Mouse (Mus musculus) cerebellum, postnatal 4 days (tissue): ENCODE data around the gene Ptbp1.

Experiments used
- DNase-seq, 2 experiments: peaks; one replicate each; pipeline ENCODE4 v3.0.0; 2022; ENCODE audit warnings: low spot score in 2 of 2, mixed read lengths in 1 of 2

Ptbp1 gene

GRCm38 (mm10) chr10:79832786-79833181 lies 21.4 kb upstream of the Ptbp1 start:
- DNase-seq = no peak

GRCm38 (mm10) chr10:79834769-79835398 lies 19.3 kb upstream of the Ptbp1 start:
- peak; percentile 62 to 77 for DNase-seq

- no peak for DNase-seq
Measured at GRCm38 (mm10) chr10:79836918-79837317, 17.3 kb upstream of the Ptbp1 start.

GRCm38 (mm10) chr10:79838151-79838550 lies 16.1 kb upstream of the Ptbp1 start:
- DNase-seq = no peak

- no peak for DNase-seq
Measured at GRCm38 (mm10) chr10:79840091-79840490, 14.1 kb upstream of the Ptbp1 start.

DNA sequence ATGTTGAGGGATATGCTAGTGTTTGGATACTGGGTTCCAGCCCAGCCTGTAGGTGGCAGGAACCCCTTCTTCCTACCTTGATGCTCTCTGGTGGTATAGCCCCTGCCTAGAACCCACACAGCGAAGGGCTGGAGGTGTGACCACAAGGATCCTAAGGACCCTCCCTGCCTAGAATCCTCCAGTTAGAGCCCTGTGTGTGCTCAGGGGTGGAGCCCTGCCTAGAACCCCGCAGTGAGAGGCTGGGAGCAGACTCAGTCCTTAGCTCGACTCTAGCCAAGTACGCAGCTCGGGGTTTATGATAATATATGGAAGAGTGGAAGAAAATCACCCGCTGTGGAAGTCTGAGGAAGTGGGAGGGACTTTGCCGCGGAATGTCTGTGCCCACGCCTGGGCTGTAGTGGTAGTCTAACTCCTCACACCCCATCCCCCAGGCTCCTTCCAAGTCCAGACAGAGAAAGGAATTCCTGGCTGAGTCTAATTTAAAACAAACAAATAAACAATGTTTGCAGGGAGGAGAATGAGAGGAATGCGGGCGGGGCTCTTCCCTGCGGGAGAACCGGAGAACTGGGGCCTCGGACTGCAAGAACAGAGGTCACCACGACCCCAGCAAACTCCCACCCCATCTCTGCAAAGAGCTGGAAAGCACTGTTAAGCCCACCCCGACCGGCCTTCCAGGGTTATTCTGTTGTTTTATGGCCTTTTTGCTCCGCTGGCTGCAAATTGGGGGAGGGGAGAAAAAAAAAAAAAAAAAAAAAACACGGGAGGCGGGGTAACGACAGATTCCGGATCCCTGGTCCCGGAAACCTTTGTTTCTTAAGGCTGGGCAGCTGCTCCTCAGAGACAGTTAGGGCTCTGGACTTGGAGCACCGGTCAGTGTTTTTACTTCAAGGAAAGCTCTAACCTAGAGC lies 13.3 kb upstream of the Ptbp1 start:
- DNase-seq = no peak

DNA sequence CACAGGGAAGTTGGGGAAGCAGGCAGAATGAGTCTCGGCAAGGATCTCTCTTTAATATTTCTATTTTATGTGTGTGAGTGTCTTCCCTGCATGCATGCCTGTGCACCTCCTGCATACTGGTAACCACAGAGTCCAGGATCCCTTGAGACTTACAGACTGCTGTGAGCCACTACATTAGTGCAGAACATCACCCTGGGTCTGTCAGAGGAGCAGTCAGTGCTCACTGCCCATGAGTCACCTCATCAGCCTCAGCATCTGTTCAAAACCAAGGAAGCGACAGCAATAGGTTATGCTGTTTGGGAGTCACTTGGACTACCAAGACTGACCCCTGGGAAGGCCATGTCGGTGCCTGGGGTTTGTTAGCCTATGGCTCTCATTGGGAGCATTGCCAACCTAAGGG lies 11.9 kb upstream of the Ptbp1 start:
- no peak for DNase-seq

- no peak for DNase-seq
Measured at GRCm38 (mm10) chr10:79843476-79843875, 10.8 kb upstream of the Ptbp1 start.

GRCm38 (mm10) chr10:79846553-79846952 lies 7.7 kb upstream of the Ptbp1 start:
- DNase-seq = no peak

GRCm38 (mm10) chr10:79849941-79850628 lies 4.1 kb upstream of the Ptbp1 start:
- DNase-seq = no peak

- no peak for DNase-seq
Measured at GRCm38 (mm10) chr10:79851653-79852052, 2.6 kb upstream of the Ptbp1 start.

- DNase-seq = no peak
Measured at GRCm38 (mm10) chr10:79852107-79852789, 2.0 kb upstream of the Ptbp1 start.

GRCm38 (mm10) chr10:79852827-79853226 lies 1.4 kb upstream of the Ptbp1 start:
- no peak for DNase-seq

DNA sequence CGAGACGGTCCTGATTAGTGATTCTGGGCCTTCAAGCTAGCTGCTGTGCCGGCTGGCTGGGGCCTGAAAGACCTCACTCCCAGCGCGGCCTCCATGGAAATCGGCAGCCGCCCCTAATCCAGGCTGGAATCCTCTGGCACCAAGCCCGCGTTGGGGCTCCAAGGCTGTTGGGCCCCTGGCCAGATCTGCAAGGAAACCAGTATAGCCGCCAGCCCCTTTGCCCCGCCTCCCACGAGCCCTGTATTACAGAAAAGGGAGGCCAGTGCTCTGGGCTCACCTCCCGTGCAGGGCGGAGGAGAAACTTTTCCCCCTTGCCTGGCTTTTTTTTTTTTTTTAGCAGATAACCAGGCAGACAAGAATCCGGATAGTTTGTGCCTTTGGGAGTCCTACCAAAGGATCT lies 835 bp upstream of the Ptbp1 start:
- DNase-seq = peak; percentile 95 to 98

DNA sequence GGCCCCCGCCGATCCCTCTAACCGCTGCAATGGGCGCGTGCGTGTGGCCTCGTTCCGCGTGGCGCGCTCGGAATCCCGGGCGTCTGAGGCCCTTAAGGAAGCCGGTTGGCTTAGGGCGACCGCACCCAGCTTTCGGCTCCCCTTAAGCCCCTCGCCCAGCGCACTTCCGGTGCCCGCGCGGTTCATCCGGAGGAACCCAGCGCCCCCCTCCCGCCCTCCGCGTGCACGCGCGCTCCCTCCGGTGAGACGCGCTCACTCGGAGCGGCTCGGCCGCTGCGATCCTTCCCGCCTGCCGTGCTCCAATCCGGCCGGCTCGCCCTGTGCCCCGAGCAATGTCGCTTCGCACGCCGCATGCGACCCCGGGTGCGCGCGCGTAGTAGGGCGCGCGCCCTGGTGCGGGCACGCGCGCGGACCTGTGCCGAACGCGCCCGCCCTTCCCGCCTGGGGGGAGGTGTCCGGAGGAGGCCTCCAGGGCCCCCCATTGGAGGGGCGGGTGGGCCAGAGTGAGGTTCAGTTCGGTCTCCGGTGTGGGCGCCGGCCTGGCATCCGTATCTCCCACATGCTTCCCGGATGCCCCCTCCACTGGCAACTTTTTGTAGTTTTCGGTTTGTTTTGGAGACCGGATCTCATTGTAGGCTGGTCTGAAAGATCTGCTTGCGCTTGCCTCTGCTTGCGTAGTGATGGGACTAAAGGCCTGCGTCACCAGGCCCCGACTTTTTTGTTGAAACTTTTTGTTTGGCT lies 744 bp downstream of the Ptbp1 start:
- peak in 1 of 2 experiments; percentile 75 for DNase-seq

DNA sequence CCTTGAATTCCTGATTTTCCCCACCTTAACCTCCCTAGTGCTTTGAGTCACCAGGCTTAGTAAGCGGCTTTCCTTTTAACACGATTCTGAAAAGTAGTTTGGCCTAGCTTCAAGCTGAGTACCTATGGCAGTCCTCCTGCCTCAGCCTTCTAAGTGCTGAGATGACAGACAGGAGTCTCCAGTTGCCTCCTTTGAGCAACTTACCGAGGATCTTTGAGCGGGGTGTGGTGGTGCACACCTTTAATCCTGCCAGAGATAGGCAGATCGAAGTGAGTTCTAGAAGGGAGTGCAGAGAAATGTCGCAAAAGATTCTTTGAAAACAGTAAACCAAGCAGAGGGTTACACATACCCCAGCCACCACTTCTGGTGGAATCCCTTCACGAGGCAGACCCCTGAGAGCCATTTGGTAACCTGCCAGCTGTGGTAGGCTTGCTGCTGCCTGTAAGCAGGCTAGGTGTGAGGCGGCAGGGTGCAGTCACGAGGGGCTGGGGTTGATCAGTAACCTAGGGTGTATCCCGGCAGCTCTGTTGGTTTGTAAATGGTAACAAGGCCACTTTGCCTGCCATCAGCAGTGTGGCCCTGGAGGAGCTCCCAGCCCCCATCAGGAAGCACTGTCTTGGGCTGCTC lies 1.4 kb downstream of the Ptbp1 start:
- no peak for DNase-seq

- no peak for DNase-seq
Measured at GRCm38 (mm10) chr10:79856280-79856679, 2.1 kb downstream of the Ptbp1 start.

- DNase-seq = no peak
Measured at GRCm38 (mm10) chr10:79856704-79857451, 2.7 kb downstream of the Ptbp1 start.

GRCm38 (mm10) chr10:79857452-79857811 lies 3.2 kb downstream of the Ptbp1 start:
- DNase-seq = peak in 1 of 2 experiments; percentile 46

DNA sequence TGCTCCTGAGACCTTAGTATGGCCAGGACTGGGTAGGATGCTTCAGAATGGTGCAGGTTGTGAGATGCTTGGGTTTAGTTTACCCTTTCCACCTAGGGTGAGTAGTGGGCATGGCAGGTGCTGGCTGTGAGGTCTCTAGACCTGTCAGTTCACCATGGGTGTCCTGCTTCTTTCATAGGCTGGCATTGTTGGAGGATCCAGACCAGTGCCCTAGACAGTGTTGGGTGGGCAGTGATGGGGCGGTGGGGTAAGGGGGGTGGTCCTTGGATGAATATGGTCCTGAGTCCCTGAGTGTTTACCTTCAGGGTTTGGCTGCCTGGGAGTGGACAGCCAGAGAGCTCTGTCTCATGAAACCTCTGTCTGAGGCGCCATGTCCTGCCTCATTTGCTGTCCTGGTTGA lies 3.7 kb downstream of the Ptbp1 start:
- DNase-seq = no peak
